Mouse (Mus musculus) adrenal gland, postnatal 36 days (tissue): ENCODE measurements around the gene Egln1. TPM values are rescaled to one million over a fixed set of nuclear protein-coding genes. Genes with fewer than 3 reads are reported as not detected.

ENCODE experiments used
- DNase-seq, 2 experiments: peaks; one replicate each; pipeline ENCODE4 v3.0.0; 2021; ENCODE audit warnings: mixed read lengths in 1 of 2
- total RNA-seq, 2 experiments: library from RNA; stranded (reverse); gene quantifications; 2 replicates each; pipeline ENCODE4 v1.2.3; 2021

Gene Egln1
- total RNA-seq, 2 experiments from 2014 or later, result 50.2 to 64.1 TPM

DNA sequence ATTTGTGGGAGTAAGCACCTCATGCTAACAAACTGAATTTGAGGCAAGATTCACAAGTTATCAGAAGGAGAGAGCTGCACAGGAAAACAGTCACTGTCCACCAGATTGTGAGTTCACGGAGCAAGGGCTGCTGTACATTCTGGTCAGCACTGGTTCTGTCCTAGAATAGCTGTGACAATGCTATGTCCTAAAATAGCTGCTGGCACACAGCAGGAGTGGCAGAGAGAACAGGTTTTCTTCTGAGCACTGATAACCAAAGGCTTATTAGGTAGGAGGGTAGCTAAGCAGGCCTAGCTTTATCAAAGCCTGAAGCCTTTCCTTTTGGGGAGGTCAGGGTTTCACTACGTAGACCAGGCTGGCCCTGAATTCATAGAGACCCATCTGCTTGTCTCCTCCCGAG is 88.9 kb downstream of the Egln1 start:
- DNase-seq, result no peak

DNA sequence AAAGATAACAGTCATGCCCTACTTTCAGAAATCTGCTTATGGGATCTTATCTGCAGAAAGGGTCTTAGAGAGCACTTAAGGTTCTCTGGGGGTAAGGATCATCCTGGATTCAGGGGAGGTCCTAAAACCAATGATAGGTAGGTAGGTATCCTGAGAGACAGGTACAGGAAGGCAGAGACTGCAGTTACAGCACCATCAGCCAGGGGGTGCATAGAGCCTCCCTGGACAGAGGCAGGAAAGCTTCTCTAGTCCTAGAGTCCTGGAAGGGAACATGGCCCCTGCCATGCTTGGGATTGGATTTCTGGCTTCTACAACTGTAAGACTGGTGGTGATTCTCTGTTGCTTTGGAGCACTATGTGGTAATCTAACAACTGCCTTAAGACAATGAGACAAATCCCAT is 89.7 kb downstream of the Egln1 start:
- peak; percentile 20 to 61 for DNase-seq

Other genes with a start within 250 kb of the Egln1 start
- gene Ttc13, start 227.3 kb downstream of the Egln1 start, total RNA-seq, result 10 to 100 TPM; 39.8 to 41.5 TPM
- 1 to 10 TPM; 8.7 to 9.8 TPM for gene Arv1, start 227.2 kb downstream of the Egln1 start, total RNA-seq
- under 1 TPM; 0.20 to 0.23 TPM for gene Fam89a, start 197.5 kb downstream of the Egln1 start, total RNA-seq
- 1 to 10 TPM in 1 of 2 experiments, under 1 TPM in 1; 0.86 to 1.0 TPM for gene Trim67, start 156.2 kb downstream of the Egln1 start, total RNA-seq
- 100 to 1,000 TPM in 1 of 2 experiments, 10 to 100 TPM in 1; 93.1 to 104 TPM for gene Gnpat, start 86.3 kb downstream of the Egln1 start, total RNA-seq
- gene 2810004N23Rik, start 86.2 kb downstream of the Egln1 start, total RNA-seq, result 10 to 100 TPM; 30.1 to 31.9 TPM
- 10 to 100 TPM; 23.0 to 24.0 TPM for gene Exoc8, start 51.6 kb downstream of the Egln1 start, total RNA-seq
- gene Sprtn, start 51.4 kb downstream of the Egln1 start, total RNA-seq, result 10 to 100 TPM; 19.0 to 19.7 TPM
- gene Tsnax, start 63.7 kb upstream of the Egln1 start, total RNA-seq, result 10 to 100 TPM; 80.0 to 90.7 TPM
- 1 to 10 TPM; 1.2 to 1.8 TPM for gene Disc1, start 104.9 kb upstream of the Egln1 start, total RNA-seq